Mouse (Mus musculus) limb, embryonic 12.5 days (tissue): Measurements from ENCODE around the gene Hnrnpu. TPM values are rescaled to one million over a fixed set of nuclear protein-coding genes. Genes with fewer than 3 reads are reported as not detected.

Source experiments
- ATAC-seq: fragments of 200-750 bp; cut with Nextera tagmentation; 2 replicates; pipeline ENCODE4 v1.8.0; 2017; ENCODE audit warnings: low read depth, moderate TSS enrichment; ENCODE audit not compliant: insufficient number of reproducible peaks, insufficient read depth, low FRiP score, low TSS enrichment
- H3K27ac ChIP-seq: fragments of 300-500 bp; sonication (generic); 2 replicates; pipeline ENCODE4 v1.5.1; 2016; ENCODE audit warnings: mild to moderate bottlenecking, moderate library complexity
- H3K27me3 ChIP-seq: fragments of 300-500 bp; sonication (generic); 2 replicates; pipeline ENCODE4 v1.6.1; 2016; ENCODE audit warnings: mild to moderate bottlenecking, moderate library complexity
- H3K36me3 ChIP-seq: fragments of 300-500 bp; sonication (generic); 2 replicates; pipeline ENCODE4 v1.6.1; 2016; ENCODE audit warnings: mild to moderate bottlenecking, moderate library complexity
- H3K4me1 ChIP-seq: fragments of 300-500 bp; sonication (generic); replicated peaks from 2 replicates; pipeline ENCODE4 v1.6.1; 2016
- H3K4me2 ChIP-seq: fragments of 300-500 bp; sonication (generic); 2 replicates; pipeline ENCODE4 v1.6.1; 2016; ENCODE audit warnings: mild to moderate bottlenecking, moderate library complexity
- H3K4me3 ChIP-seq: fragments of 300-500 bp; sonication (generic); replicated peaks from 2 replicates; pipeline ENCODE4 v1.5.1; 2016; ENCODE audit warnings: mild to moderate bottlenecking
- H3K9ac ChIP-seq: fragments of 300-500 bp; sonication (generic); replicated peaks from 2 replicates; pipeline ENCODE4 v1.6.1; 2016; ENCODE audit warnings: mild to moderate bottlenecking, moderate library complexity
- H3K9me3 ChIP-seq: fragments of 300-500 bp; sonication (generic); 2 replicates; pipeline ENCODE4 v1.6.1; 2016; ENCODE audit warnings: mild to moderate bottlenecking, moderate library complexity
- WGBS: fragments of 180-500 bp; shearing (Covaris S2); methylation state at CpG from one replicate; pipeline ENCODE4 v1.1.7; 2016; 5-methylcytosine and 5-hydroxymethylcytosine counted together
- polyA plus RNA-seq: library from polyadenylated mRNA; unstranded; fragments of >200 nt; fragmentation: Nextera tagmentation; extraction: Ambion mirVana; gene quantifications from 2 replicates; pipeline ENCODE4 v1.2.1, GENCODE M21; 2016

Gene Hnrnpu
- polyA plus RNA-seq, 1 experiment from 2014 or later, result 869 TPM

DNA sequence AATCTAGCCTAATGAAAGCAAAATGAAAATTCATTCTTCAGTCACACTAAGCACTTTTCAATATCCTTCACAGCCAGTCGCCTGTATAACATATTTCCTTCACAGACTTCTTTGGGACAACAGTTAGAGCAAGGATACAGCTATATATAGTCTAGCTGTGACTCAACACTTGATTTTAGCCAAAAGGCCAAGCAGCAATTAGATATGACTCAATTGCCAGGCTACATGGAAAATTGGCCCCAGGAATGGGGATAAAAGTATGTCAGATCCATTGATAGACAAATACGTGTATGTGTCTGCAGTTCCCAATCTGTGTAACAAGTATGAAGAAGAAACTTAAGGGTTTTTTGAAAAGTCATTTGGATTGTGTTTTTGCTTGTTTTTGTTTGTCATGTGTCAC is 2.6 kb upstream of the Hnrnpu start:
- H3K4me2 ChIP-seq, result no peak overlapping the region
- no peaks in the 10 kb centered on the region for H3K27me3 ChIP-seq
- H3K9me3 ChIP-seq, result 0 out of 2 replicates have a peak, but pooled peaks cover 6% of the 10 kb centered on the region
- WGBS, result 88% methylated on average over 2 of the region's 2 CpGs
- H3K4me3 ChIP-seq, result no peak overlapping the region
- H3K36me3 ChIP-seq, result peaks cover under 1% of the 10 kb centered on the region
- H3K9ac ChIP-seq, result no peak overlapping the region
- no peak overlapping the region for H3K27ac ChIP-seq
- 0 out of 2 replicates have a peak, but pooled peaks cover under 1% of the 10 kb centered on the region for H3K4me1 ChIP-seq
- no peak for ATAC-seq

DNA sequence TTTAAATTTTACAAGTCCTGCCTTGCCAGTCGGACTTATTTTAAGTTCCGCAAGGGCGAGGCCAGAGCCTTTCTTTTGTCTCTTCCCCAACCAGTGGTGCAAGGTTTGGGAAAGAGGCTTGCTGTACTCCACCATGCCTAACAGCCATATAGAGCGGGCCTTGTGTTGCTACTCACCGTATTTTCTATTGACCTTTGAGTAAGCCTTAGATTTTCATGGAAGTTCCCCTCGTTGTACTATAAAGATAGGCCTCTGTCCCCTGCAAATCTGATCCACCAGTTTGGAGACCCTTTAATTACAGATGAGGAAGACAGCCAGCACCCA is 683 bp upstream of the Hnrnpu start:
- no peaks in the 10 kb centered on the region for H3K9me3 ChIP-seq
- 6% methylated on average over 6 of the region's 6 CpGs for WGBS
- ATAC-seq, result no peak

DNA sequence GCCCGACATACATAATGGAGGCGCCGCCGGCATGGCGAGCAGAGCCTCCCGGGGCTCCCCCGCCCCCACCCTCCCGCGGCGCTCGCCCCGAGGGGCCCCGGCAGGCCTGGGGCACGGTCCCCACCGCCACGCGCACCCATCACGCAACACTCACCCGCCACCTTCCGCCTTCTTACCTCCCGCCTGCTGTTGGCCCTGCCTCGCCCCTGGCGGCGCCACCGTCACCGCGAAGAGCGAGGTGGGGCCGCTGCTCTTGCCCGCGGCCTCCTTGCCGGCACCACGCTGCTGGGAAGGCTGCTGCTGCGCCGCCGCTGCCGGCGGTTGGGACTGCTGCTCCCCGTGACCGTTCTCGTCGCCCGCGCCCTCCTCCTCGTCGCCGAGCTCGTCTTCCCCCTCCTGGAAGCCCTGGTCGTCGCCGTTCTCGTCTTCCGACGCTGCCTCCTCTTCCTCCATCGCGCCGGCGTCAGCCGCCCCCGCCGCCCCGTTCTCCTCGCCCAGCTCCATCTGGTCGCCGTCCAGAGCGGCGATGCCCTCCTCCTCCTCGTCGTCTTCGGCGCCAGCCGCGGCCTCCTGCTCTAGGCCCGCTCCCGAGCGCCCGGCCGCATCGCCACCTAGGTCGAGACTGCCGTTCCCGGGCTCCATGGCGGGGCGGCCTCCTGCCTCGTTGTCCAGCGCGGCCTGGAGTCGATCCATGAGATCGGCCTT is 668 bp downstream of the Hnrnpu start:
- H3K9me3 ChIP-seq, result no peaks in the 10 kb centered on the region
- peak overlapping the region; percentile 100 for H3K27ac ChIP-seq
- no peaks in the 10 kb centered on the region for H3K27me3 ChIP-seq
- peaks cover 30% of the 10 kb centered on the region for H3K36me3 ChIP-seq
- peaks cover 21% of the 10 kb centered on the region for H3K4me1 ChIP-seq
- peak overlapping the region; percentile 100 for H3K4me3 ChIP-seq
- peak overlapping the region; percentile 100 for H3K9ac ChIP-seq
- H3K4me2 ChIP-seq, result peak overlapping the region; percentile 58
- under 1% methylated on average over 80 of the region's 89 CpGs for WGBS
- ATAC-seq, result peak; percentile 26

More for the DNA sequence above, 683 bp upstream of the Hnrnpu start:
- peak overlapping the region; percentile 100 for H3K9ac ChIP-seq
- peak overlapping the region; percentile 100 for H3K27ac ChIP-seq
- peak overlapping the region; percentile 100 for H3K4me3 ChIP-seq
- H3K36me3 ChIP-seq, result peaks cover 17% of the 10 kb centered on the region
- no peaks in the 10 kb centered on the region for H3K27me3 ChIP-seq
- peaks cover 14% of the 10 kb centered on the region for H3K4me1 ChIP-seq
- peak overlapping the region; percentile 58 for H3K4me2 ChIP-seq

DNA sequence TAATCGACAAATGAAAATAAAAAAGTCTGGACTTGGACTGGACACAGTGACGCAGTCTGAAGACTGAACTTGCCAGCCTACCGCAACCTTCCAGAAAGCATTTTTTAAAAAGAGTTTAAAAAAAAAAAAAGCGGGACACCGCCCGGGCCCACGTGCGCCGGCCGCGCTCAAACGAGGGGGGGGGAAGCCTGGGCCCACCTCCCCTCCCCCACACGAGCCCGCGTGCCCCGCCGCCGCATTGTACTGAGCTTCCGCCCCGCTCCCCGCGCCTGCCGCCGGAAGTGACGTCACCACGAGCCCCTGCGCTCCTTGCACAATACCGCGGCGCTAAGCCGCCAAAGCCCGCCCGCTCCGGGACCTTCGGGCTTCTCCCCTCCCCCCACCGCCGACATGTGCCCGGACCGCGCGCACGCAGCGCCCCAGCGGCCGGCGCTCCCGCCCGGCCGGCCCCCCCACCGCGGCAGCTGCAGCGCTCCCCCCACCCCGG is 1.3 kb downstream of the Hnrnpu start:
- Histone ChIP-seq H3K9me3 (no peaks in the 10 kb centered on the region), H3K9ac (peak overlapping the region; percentile 100), H3K4me2 (peak overlapping the region; percentile 85), H3K27ac (peak overlapping the region; percentile 100), H3K27me3 (no peaks in the 10 kb centered on the region), H3K36me3 (peaks cover 36% of the 10 kb centered on the region), H3K4me3 (peak overlapping the region; percentile 100), H3K4me1 (peaks cover 21% of the 10 kb centered on the region)
- peak; percentile 89 for ATAC-seq
- under 1% methylated on average over 52 of the region's 53 CpGs for whole genome bisulfite sequencing

DNA sequence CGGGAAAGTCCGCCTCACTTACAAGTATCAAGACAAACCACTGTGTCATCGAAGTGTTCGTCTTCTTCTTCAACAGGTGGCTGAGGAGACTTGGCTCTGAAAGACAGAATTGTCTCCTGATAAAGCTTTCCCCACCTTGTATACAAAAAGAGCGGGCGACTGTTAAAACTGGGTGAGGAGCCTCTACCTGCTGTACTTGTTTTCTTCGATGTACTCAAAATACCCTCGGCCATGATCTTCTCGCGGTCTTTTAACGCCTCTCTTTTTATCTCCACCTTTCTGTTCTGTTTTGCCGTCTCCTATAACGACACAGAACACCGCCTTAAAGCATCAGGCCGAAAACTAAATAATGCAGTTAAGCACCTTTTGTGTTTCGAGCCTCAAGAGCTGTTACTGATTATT is 1.7 kb downstream of the Hnrnpu start:
- H3K9ac ChIP-seq, result peak overlapping the region; percentile 100
- WGBS, result under 1% methylated on average over 16 of the region's 16 CpGs
- H3K4me3 ChIP-seq, result peak overlapping the region; percentile 100
- H3K4me1 ChIP-seq, result peaks cover 21% of the 10 kb centered on the region
- no peak for ATAC-seq
- peak overlapping the region; percentile 100 for H3K27ac ChIP-seq
- H3K9me3 ChIP-seq, result no peaks in the 10 kb centered on the region
- peak overlapping the region; percentile 85 for H3K4me2 ChIP-seq
- H3K27me3 ChIP-seq, result no peaks in the 10 kb centered on the region
- peaks cover 41% of the 10 kb centered on the region for H3K36me3 ChIP-seq

DNA sequence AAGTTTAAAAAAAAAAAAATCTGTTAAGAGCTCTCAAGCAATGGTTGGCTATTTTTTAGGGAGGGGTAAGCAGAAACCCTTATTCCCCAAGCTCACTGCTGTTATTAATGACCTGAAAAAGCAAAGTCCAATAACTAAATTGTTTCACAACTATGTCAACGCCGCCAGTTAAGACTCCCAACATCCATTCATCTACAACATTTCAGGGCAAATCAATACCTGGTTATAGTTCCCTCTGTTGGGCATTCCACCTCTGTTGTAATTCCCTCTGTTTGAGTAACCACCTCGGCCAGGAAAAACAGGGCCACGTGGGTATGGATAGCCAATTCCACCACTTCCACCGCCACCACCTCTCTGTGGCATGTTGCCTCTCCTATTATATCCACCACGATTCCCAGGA is 7.7 kb downstream of the Hnrnpu start:
- H3K4me2 ChIP-seq, result no peak overlapping the region
- no peaks in the 10 kb centered on the region for H3K9me3 ChIP-seq
- H3K36me3 ChIP-seq, result peaks cover 87% of the 10 kb centered on the region
- no peak for ATAC-seq
- H3K4me1 ChIP-seq, result peaks cover 18% of the 10 kb centered on the region
- H3K27me3 ChIP-seq, result no peaks in the 10 kb centered on the region
- 81% methylated on average over 6 of the region's 6 CpGs for WGBS
- H3K4me3 ChIP-seq, result no peak overlapping the region
- H3K27ac ChIP-seq, result no peak overlapping the region
- no peak overlapping the region for H3K9ac ChIP-seq

DNA sequence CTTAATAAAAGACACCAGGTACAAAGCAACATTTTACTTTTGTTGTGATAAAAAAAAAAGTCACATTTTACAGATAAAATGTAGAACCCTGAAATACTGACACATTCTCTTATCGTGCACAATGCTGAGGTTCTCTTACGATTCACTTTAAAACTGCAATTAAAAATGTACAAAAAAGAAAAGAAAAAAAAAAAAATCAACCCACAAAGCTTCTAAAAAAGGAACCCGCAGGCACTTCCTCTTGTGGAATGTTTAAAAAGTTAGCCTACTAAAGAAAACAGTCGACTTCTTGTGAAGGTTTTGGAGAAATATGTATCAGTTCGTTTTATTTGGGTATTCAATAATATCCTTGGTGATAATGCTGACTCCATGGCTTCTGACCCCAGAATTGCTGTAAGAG is 8.6 kb downstream of the Hnrnpu start:
- Histone ChIP-seq H3K27ac (no peak overlapping the region), H3K36me3 (peaks cover 86% of the 10 kb centered on the region), H3K4me2 (no peak overlapping the region), H3K9me3 (no peaks in the 10 kb centered on the region), H3K9ac (no peak overlapping the region), H3K27me3 (no peaks in the 10 kb centered on the region), H3K4me1 (peaks cover 11% of the 10 kb centered on the region), H3K4me3 (no peak overlapping the region)
- ATAC-seq, result no peak
- 87% methylated on average over 5 of the region's 5 CpGs for WGBS

DNA sequence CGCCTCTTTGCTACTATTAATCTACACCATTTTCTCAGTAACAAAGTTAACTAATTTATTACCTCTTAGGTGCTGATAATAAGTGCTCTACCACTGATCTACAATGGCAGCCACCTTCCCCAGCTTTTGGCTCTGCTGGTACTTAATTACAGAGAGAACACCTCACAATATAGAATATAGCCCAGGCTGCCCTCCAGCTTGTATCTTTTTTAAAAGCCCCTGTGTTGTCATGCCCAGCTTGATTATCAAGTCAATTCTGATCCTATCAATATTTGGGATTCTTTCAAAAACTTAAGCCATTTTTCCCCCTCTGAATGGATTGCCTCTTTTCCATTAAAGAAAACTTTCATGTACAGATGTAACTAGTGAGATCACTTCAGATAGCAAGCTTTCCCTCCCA is 10.6 kb downstream of the Hnrnpu start:
- no peak for ATAC-seq
- Histone ChIP-seq H3K4me1 (peaks cover 6% of the 10 kb centered on the region; the same call in 1 of the 2 replicates), H3K27ac (no peak overlapping the region), H3K9me3 (no peaks in the 10 kb centered on the region), H3K27me3 (no peaks in the 10 kb centered on the region), H3K36me3 (peaks cover 84% of the 10 kb centered on the region), H3K9ac (no peak overlapping the region), H3K4me3 (no peak overlapping the region), H3K4me2 (no peak overlapping the region)
- WGBS, result 94% methylated on average over 1 of the region's 1 CpGs

DNA sequence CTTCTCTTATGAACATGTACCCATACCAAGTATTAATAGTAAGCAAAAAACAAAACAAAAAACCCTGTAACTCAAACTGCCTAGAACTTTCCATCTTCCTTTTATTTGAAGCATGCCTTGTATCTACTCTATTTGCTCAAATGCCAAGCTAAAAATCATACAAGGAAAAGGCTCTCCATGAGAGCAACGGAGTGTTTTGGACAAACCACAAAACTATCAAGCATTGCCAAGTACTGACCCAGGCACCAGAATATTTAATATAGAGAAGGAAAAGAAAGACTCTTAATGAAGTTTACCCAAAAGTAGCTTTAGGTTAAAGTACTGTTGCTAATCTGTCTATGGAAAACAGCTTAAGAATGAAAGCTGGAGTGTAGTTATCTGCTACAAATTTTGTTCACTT is 11.2 kb downstream of the Hnrnpu start:
- ATAC-seq, result no peak
- Histone ChIP-seq H3K27me3 (no peaks in the 10 kb centered on the region), H3K4me2 (no peak overlapping the region), H3K36me3 (peaks cover 84% of the 10 kb centered on the region), H3K27ac (no peak overlapping the region), H3K4me3 (no peak overlapping the region), H3K9ac (no peak overlapping the region), H3K4me1 (peaks cover 12% of the 10 kb centered on the region), H3K9me3 (no peaks in the 10 kb centered on the region)
- 97% methylated on average over 1 of the region's 1 CpGs for WGBS

DNA sequence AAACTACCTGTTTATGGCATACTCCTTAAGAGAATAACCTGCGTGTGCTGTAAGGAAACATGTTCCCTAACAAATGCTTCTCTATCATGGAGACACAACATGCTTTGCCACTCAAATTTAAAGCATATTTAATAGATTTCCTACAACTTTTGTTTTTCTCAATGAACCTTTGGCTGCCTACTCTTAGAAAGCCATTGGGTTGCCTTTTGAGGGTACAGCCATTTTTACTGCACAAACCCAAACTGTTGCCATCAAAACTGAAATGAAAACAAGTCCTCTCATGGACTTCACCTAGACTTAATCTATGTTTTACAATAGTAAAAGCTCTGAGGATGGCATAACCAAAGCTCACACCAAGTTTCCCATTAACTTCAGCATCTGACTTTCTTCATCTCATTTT is 13.0 kb downstream of the Hnrnpu start:
- 89% methylated on average over 1 of the region's 1 CpGs for WGBS
- Histone ChIP-seq H3K4me3 (no peak overlapping the region), H3K27me3 (no peaks in the 10 kb centered on the region), H3K4me1 (peaks cover 27% of the 10 kb centered on the region), H3K4me2 (no peak overlapping the region), H3K9me3 (no peaks in the 10 kb centered on the region), H3K36me3 (peaks cover 77% of the 10 kb centered on the region), H3K9ac (no peak overlapping the region), H3K27ac (no peak overlapping the region)
- ATAC-seq, result no peak

DNA sequence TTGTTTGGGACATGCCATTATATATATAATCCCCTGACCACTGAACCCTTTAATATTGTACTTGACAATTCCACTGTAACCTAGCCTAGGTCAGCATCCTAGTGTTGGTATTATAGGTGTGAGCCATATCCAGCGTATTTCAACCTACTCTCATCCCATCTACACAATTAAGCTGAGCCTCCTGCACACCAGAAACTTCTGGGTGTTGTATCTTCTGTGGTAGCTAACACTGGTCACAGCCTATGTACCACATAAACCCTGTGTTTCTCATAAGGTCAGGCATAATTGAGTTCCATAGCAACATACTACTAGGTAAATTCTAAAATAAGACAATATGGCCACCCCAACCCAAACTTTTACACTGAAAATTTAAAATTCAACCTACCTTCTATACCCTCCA is 14.4 kb downstream of the Hnrnpu start:
- Histone ChIP-seq H3K4me1 (peaks cover 27% of the 10 kb centered on the region), H3K4me2 (no peak overlapping the region), H3K9ac (no peak overlapping the region), H3K4me3 (no peak overlapping the region), H3K27me3 (no peaks in the 10 kb centered on the region), H3K9me3 (no peaks in the 10 kb centered on the region), H3K36me3 (peaks cover 67% of the 10 kb centered on the region), H3K27ac (no peak overlapping the region)
- WGBS, result 92% methylated on average over 1 of the region's 1 CpGs
- ATAC-seq, result no peak
